Mouse (Mus musculus): Measurements from ENCODE around the gene Slc35f1. TPM values are rescaled to one million over a fixed set of nuclear protein-coding genes. Genes with fewer than 3 reads are reported as not detected.

Gene Slc35f1
- polyA plus RNA-seq, 1 experiment from 2014 or later: 10.8 TPM

DNA sequence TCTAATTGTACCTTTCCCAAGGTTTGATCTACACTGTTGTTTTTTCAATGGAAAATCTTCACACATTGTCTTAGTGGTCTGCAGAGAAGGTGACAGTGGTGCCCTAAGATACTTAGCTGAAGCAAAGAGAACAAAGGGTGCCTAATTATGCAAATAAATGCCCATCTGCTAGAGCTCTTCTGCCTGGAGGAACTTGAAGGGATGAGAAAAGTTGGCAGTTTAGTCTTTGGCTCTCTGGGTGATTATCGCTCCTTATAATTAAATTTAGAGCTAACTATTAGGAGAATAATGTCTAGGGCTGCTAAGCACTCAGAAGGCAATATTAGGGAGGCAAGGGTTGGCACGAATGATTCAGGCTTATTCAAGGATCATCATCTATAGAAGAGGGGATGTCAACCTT lies 306.6 kb downstream of the Slc35f1 start:
- no peak for DNase-seq (ENCODE audit: low spot score)
- Histone ChIP-seq H3K36me3 (ENCODE audit: control insufficient read depth, insufficient read depth, low read length) (no peaks in the 10 kb centered on the region), H3K27ac (ENCODE audit: low read depth, low read length) (no peak overlapping the region), H3K9me3 (ENCODE audit: control insufficient read depth, low read length) (no peaks in the 10 kb centered on the region), H3K4me1 (replicated peaks; ENCODE audit: control insufficient read depth, insufficient read depth, low read length) (no peaks in the 10 kb centered on the region), H3K4me3 (ENCODE audit: low read depth, low read length) (no peak overlapping the region), H3K9ac (ENCODE audit: low read depth, low read length) (no peak overlapping the region), H3K27me3 (ENCODE audit: control insufficient read depth, insufficient read depth, low read length) (no peaks in the 10 kb centered on the region), H3K4me2 (replicated peaks; ENCODE audit: low read depth, low read length) (no peak overlapping the region)
- ATAC-seq (ENCODE audit: low FRiP score): no peak
- 80% methylated on average over 2 of the region's 2 CpGs for WGBS

DNA sequence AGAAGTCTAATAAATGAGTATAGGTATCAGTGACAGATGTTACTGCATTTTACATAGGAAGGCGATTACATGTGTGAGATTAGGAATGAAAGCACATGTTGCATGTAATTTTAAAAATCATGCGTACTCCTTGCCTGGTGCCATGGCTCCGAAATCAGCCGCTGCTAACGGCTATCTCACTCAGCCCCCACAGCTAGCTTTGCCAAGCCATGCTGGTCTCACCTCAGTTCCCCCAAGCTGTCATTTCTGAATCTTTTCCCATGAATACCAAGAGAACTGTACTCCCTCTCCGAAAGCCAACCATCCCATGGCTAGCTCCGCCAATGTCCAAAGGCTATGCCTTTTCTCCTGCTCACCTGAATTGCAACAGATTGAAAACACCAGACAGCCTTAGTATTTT lies 310.8 kb downstream of the Slc35f1 start:
- Histone ChIP-seq H3K4me2 (replicated peaks; ENCODE audit: low read depth, low read length) (no peak overlapping the region), H3K4me3 (ENCODE audit: low read depth, low read length) (no peak overlapping the region), H3K27me3 (ENCODE audit: control insufficient read depth, insufficient read depth, low read length) (no peaks in the 10 kb centered on the region), H3K27ac (ENCODE audit: low read depth, low read length) (no peak overlapping the region), H3K9me3 (ENCODE audit: control insufficient read depth, low read length) (no peaks in the 10 kb centered on the region), H3K36me3 (ENCODE audit: control insufficient read depth, insufficient read depth, low read length) (no peaks in the 10 kb centered on the region), H3K4me1 (replicated peaks; ENCODE audit: control insufficient read depth, insufficient read depth, low read length) (no peaks in the 10 kb centered on the region), H3K9ac (ENCODE audit: low read depth, low read length) (no peak overlapping the region)
- no peak for DNase-seq (ENCODE audit: low spot score)
- ATAC-seq (ENCODE audit: low FRiP score): no peak
- WGBS: 92% methylated on average over 7 of the region's 7 CpGs

GRCm38 (mm10) chr10:53006229-53007190 lies 316.2 kb downstream of the Slc35f1 start:
- WGBS: 73% methylated on average over 1 of the region's 1 CpGs
- no peak overlapping the region for H3K27ac ChIP-seq (ENCODE audit: low read depth, low read length)
- no peaks in the 10 kb centered on the region for H3K9me3 ChIP-seq (ENCODE audit: control insufficient read depth, low read length)
- no peak for ATAC-seq (ENCODE audit: low FRiP score)
- H3K27me3 ChIP-seq (ENCODE audit: control insufficient read depth, insufficient read depth, low read length): no peaks in the 10 kb centered on the region
- no peaks in the 10 kb centered on the region for H3K4me1 ChIP-seq (replicated peaks; ENCODE audit: control insufficient read depth, insufficient read depth, low read length)
- H3K4me3 ChIP-seq (ENCODE audit: low read depth, low read length): no peak overlapping the region
- DNase-seq (ENCODE audit: low spot score): no peak
- no peaks in the 10 kb centered on the region for H3K36me3 ChIP-seq (ENCODE audit: control insufficient read depth, insufficient read depth, low read length)
- H3K9ac ChIP-seq (ENCODE audit: low read depth, low read length): no peak overlapping the region
- no peak overlapping the region for H3K4me2 ChIP-seq (replicated peaks; ENCODE audit: low read depth, low read length)

- Histone ChIP-seq H3K4me1 (replicated peaks; ENCODE audit: control insufficient read depth, insufficient read depth, low read length) (no peaks in the 10 kb centered on the region), H3K4me2 (replicated peaks; ENCODE audit: low read depth, low read length) (no peak overlapping the region), H3K27me3 (ENCODE audit: control insufficient read depth, insufficient read depth, low read length) (no peaks in the 10 kb centered on the region), H3K9ac (ENCODE audit: low read depth, low read length) (no peak overlapping the region), H3K9me3 (ENCODE audit: control insufficient read depth, low read length) (no peaks in the 10 kb centered on the region), H3K27ac (ENCODE audit: low read depth, low read length) (no peak overlapping the region), H3K36me3 (ENCODE audit: control insufficient read depth, insufficient read depth, low read length) (no peaks in the 10 kb centered on the region), H3K4me3 (ENCODE audit: low read depth, low read length) (no peak overlapping the region)
- DNase-seq (ENCODE audit: low spot score): no peak
- WGBS: 63% methylated on average over 5 of the region's 5 CpGs
- peak; percentile 57; the same call in 1 of the 2 replicates for ATAC-seq (ENCODE audit: low FRiP score)
Measured at GRCm38 (mm10) chr10:53013878-53014277, 323.5 kb downstream of the Slc35f1 start.

- Histone ChIP-seq H3K27me3 (ENCODE audit: control insufficient read depth, insufficient read depth, low read length) (no peaks in the 10 kb centered on the region), H3K4me2 (replicated peaks; ENCODE audit: low read depth, low read length) (no peak overlapping the region), H3K4me1 (replicated peaks; ENCODE audit: control insufficient read depth, insufficient read depth, low read length) (no peaks in the 10 kb centered on the region), H3K4me3 (ENCODE audit: low read depth, low read length) (no peak overlapping the region), H3K27ac (ENCODE audit: low read depth, low read length) (no peak overlapping the region), H3K9ac (ENCODE audit: low read depth, low read length) (no peak overlapping the region), H3K9me3 (ENCODE audit: control insufficient read depth, low read length) (no peaks in the 10 kb centered on the region), H3K36me3 (ENCODE audit: control insufficient read depth, insufficient read depth, low read length) (no peaks in the 10 kb centered on the region)
- 28% methylated on average over 4 of the region's 4 CpGs for WGBS
- DNase-seq (ENCODE audit: low spot score) (peak; percentile 24), ATAC-seq (ENCODE audit: low FRiP score) (peak; percentile 80)
Measured at GRCm38 (mm10) chr10:53028454-53028853, 338.1 kb downstream of the Slc35f1 start.

DNA sequence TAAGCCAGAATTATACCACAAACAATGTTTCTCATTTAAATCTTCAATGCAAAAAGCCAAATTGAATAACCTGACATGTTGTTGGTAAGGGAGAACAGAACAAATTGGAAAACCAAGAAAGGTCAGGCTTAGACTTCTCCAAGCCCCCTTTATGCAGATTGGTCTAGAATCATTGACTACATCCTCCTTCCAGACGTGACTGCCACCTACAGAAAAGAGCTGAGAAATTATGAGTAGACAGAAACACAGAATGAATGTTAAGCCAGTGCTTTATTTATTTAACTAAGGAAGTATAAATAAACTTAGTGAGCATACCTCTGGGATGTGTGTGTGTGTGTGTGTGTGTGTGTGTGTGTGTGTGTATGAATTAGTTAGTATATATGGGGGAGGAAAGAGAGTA lies 344.9 kb downstream of the Slc35f1 start:
- Histone ChIP-seq H3K27ac (ENCODE audit: low read depth, low read length) (no peak overlapping the region), H3K9me3 (ENCODE audit: control insufficient read depth, low read length) (no peaks in the 10 kb centered on the region), H3K27me3 (ENCODE audit: control insufficient read depth, insufficient read depth, low read length) (no peaks in the 10 kb centered on the region), H3K4me2 (replicated peaks; ENCODE audit: low read depth, low read length) (no peak overlapping the region), H3K36me3 (ENCODE audit: control insufficient read depth, insufficient read depth, low read length) (no peaks in the 10 kb centered on the region), H3K4me1 (replicated peaks; ENCODE audit: control insufficient read depth, insufficient read depth, low read length) (no peaks in the 10 kb centered on the region), H3K9ac (ENCODE audit: low read depth, low read length) (no peak overlapping the region), H3K4me3 (ENCODE audit: low read depth, low read length) (no peak overlapping the region)
- WGBS: 48% methylated on average over 1 of the region's 1 CpGs
- no peak for ATAC-seq (ENCODE audit: low FRiP score)
- no peak for DNase-seq (ENCODE audit: low spot score)

- no peak for ATAC-seq (ENCODE audit: low FRiP score)
Measured at GRCm38 (mm10) chr10:53045931-53046330, 355.6 kb downstream of the Slc35f1 start.

DNA sequence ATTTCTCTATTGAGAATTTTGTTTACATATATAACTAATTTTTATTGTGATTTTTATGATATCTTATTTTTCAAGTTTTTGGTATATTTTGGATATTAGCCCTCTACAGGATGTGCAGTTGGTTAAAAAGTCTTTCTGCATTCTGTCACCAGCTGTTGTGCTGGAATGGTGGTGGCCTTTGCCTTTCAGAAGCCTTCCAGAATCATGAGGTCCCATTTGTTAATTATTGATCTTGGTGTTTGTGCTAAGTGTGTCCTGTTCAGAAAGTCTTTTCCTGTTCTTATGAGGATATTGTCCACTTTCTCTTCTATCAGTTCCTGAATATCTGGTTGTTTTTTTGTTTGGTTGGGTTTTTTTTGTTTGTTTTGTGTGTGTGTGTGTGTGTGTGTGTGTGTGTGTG lies 362.2 kb downstream of the Slc35f1 start:
- Histone ChIP-seq H3K4me1 (replicated peaks; ENCODE audit: control insufficient read depth, insufficient read depth, low read length) (no peaks in the 10 kb centered on the region), H3K4me2 (replicated peaks; ENCODE audit: low read depth, low read length) (no peak overlapping the region), H3K9me3 (ENCODE audit: control insufficient read depth, low read length) (no peaks in the 10 kb centered on the region), H3K9ac (ENCODE audit: low read depth, low read length) (no peak overlapping the region), H3K27me3 (ENCODE audit: control insufficient read depth, insufficient read depth, low read length) (no peaks in the 10 kb centered on the region), H3K36me3 (ENCODE audit: control insufficient read depth, insufficient read depth, low read length) (no peaks in the 10 kb centered on the region), H3K4me3 (ENCODE audit: low read depth, low read length) (no peak overlapping the region), H3K27ac (ENCODE audit: low read depth, low read length) (no peak overlapping the region)
- DNase-seq (ENCODE audit: low spot score) (no peak), ATAC-seq (ENCODE audit: low FRiP score) (no peak)

More at GRCm38 (mm10) chr10:53045931-53046330, 355.6 kb downstream of the Slc35f1 start:
- Histone ChIP-seq H3K9me3 (ENCODE audit: control insufficient read depth, low read length) (no peaks in the 10 kb centered on the region), H3K27me3 (ENCODE audit: control insufficient read depth, insufficient read depth, low read length) (no peaks in the 10 kb centered on the region), H3K9ac (ENCODE audit: low read depth, low read length) (no peak overlapping the region), H3K27ac (ENCODE audit: low read depth, low read length) (no peak overlapping the region), H3K4me1 (replicated peaks; ENCODE audit: control insufficient read depth, insufficient read depth, low read length) (no peaks in the 10 kb centered on the region), H3K36me3 (ENCODE audit: control insufficient read depth, insufficient read depth, low read length) (no peaks in the 10 kb centered on the region), H3K4me2 (replicated peaks; ENCODE audit: low read depth, low read length) (no peak overlapping the region), H3K4me3 (ENCODE audit: low read depth, low read length) (no peak overlapping the region)
- DNase-seq (ENCODE audit: low spot score): no peak

GRCm38 (mm10) chr10:53060745-53061144 lies 370.4 kb downstream of the Slc35f1 start:
- WGBS: 86% methylated on average over 2 of the region's 2 CpGs
- no peaks in the 10 kb centered on the region for H3K9me3 ChIP-seq (ENCODE audit: control insufficient read depth, low read length)
- no peak for ATAC-seq (ENCODE audit: low FRiP score)
- H3K4me2 ChIP-seq (replicated peaks; ENCODE audit: low read depth, low read length): no peak overlapping the region
- no peaks in the 10 kb centered on the region for H3K4me1 ChIP-seq (replicated peaks; ENCODE audit: control insufficient read depth, insufficient read depth, low read length)
- H3K36me3 ChIP-seq (ENCODE audit: control insufficient read depth, insufficient read depth, low read length): no peaks in the 10 kb centered on the region
- no peak overlapping the region for H3K9ac ChIP-seq (ENCODE audit: low read depth, low read length)
- no peak for DNase-seq (ENCODE audit: low spot score)
- H3K4me3 ChIP-seq (ENCODE audit: low read depth, low read length): no peak overlapping the region
- H3K27me3 ChIP-seq (ENCODE audit: control insufficient read depth, insufficient read depth, low read length): no peaks in the 10 kb centered on the region
- no peak overlapping the region for H3K27ac ChIP-seq (ENCODE audit: low read depth, low read length)
